Mouse (Mus musculus): Measurements from ENCODE around the gene Eef1e1. TPM values are rescaled to one million over a fixed set of nuclear protein-coding genes. Genes with fewer than 3 reads are reported as not detected.
"Not testable (repeated sequence)": the region's sequence is repeated elsewhere in the genome, so short reads cannot be mapped to it uniquely, and the experiment has no call there.

Eef1e1 gene
- total RNA-seq, 2 experiments from 2014 or later, result 28.7 to 32.4 TPM

DNA sequence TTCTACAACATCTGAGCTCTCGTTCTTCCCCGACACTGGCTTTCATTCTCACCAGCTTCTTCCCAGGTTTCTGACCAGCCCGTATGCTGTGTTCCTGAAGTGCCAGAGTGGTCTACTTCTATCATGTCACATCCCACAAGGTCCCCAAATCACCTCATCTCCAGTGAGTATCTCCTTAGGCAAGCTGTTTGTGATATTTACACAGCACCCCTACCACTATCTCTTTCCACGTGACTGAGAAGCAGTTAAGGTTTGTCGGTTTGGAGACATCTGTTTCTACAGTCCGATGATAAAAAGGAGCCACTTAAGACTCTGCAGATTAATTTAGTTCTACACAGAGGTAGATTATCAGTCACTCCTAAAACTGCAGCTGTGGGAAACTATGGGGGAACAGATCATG is 26.3 kb downstream of the Eef1e1 start:
- intact Hi-C loops (cut with DNase I), result no loop called here
- no peak for DNase-seq (ENCODE audit: low spot score in 2 of 2)

- intact Hi-C loops (cut with DNase I), result loop anchor here (10.0 kb wide), 1 partner anchor 281 kb away; the partner anchor contains the start of gene Bmp6
- no peak for DNase-seq (ENCODE audit: low spot score in 2 of 2)
Observed at GRCm38 (mm10) chr13:38626229-38626525, 32.7 kb downstream of the Eef1e1 start.

GRCm38 (mm10) chr13:38625492-38626228 is 33.2 kb downstream of the Eef1e1 start:
- intact Hi-C loops (cut with DNase I), result loop anchor here (10.0 kb wide), 1 partner anchor 281 kb away; the partner anchor contains the start of gene Bmp6
- peak in 1 of 2 experiments; percentile 18 for DNase-seq (ENCODE audit: low spot score in 2 of 2)

DNA sequence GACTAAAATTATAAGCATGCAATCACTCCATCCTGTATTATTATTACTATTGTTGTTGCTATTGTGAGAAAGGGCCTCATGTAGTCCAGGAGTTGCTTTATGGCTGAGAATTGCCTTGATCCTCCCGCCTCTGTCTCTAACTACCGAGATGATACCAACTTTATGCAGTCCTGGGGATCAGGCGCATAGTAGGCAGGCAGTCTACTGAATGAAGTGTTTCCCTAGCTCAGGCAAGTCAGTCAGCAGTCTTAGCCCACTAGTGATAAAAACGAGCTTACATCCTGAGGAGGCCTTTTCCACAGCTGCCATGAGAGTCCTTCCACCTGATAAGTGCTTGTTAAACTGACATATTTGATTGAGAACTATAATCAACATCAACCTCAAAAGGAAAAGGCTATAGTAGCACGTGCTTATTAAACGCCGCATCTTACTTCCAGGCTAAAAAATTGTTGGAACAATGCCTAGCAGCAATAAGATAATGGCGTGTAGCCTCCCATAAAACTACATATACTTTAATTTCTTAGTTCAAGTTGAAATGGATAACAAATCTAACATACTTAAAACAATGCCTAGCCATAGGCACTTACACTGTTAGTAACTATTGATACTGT is 34.5 kb downstream of the Eef1e1 start:
- DNase-seq (ENCODE audit: low spot score in 2 of 2), result no peak
- intact Hi-C loops (cut with DNase I), result loop anchor here (10.0 kb wide), 1 partner anchor 280 kb away; the partner anchor contains the start of gene Bmp6

GRCm38 (mm10) chr13:38623296-38623695 is 35.6 kb downstream of the Eef1e1 start:
- DNase-seq (ENCODE audit: low spot score in 2 of 2), result no peak
- intact Hi-C loops (cut with DNase I), result loop anchor here (10.0 kb wide), 1 partner anchor 278 kb away; the partner anchor contains the start of gene Bmp6

DNA sequence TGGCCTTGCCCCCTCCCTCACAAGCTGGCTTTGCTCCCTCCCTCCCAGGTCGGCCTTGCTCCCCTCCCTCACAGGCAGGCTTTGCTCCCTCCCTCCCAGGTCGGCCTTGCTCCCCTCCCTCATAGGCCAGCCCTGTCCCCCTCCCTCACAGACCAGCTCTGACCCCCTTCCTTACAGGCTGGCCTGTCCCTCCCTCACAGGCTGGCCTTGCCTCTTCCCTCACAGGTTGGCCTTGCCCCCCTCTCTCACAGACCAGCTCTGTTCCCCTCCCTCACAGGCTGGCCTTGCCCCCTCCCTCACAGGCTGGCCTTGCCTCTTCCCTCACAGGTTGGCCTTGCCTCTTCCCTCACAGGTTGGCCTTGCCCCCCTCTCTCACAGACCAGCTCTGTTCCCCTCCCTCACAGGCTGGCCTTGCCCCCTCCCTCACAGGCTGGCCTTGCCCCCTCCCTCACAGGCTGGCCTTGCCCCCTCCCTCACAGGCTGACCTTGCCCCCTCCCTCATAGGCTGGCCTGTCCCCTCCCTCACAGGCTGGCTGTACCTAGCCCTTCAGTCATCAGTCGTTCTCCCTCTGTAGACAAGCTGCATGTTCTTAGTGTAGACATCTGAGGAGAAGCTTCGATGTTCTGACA is 40.7 kb downstream of the Eef1e1 start:
- DNase-seq (ENCODE audit: low spot score in 2 of 2); intact Hi-C loops (cut with DNase I): not testable (repeated sequence)

DNA sequence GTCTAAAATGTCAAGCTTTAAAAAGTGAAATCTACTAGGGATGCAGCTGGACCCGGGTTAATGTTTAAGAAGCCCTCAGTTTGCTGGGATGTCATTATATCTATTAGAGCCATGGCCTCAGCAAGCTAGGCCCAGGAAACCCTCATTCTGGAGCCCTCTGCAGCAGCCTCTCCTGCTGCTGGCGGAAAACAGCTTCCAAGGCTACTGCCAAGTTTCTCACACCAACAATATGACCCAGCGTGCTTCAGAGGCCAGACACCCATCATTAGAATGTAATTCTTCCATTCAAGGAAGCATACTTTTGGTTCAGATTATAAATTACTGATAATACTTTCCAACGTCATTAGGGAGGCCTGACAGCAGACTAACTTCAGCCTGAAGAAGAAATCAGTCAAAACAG is 42.0 kb downstream of the Eef1e1 start:
- no peak for DNase-seq (ENCODE audit: low spot score in 2 of 2)
- intact Hi-C loops (cut with DNase I), result no loop called here

GRCm38 (mm10) chr13:38615656-38616055 is 43.2 kb downstream of the Eef1e1 start:
- intact Hi-C loops (cut with DNase I), result no loop called here

GRCm38 (mm10) chr13:38614298-38614697 is 44.6 kb downstream of the Eef1e1 start:
- intact Hi-C loops (cut with DNase I), result no loop called here

More at GRCm38 (mm10) chr13:38615656-38616055, 43.2 kb downstream of the Eef1e1 start:
- no peak for DNase-seq (ENCODE audit: low spot score in 2 of 2)

DNA sequence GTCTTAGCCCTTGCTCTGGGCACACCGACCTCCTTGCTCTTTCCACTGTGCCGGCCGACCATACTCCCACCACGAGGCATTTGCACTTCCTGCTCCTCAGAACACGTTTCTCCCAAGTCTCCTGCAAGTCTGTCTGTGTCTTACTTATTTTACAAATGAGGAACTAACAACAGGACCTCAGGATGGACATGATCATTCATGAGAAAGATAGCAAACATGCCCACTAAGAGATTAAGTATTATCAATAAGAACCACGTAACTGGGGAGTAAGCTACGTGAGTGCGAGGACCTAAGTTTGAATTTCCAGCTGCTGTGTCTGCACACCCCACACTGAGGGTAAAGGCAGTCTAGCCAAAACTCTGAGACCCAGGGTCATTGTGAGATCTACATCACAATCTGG is 45.3 kb downstream of the Eef1e1 start:
- intact Hi-C loops (cut with DNase I), result no loop called here

More at GRCm38 (mm10) chr13:38614298-38614697, 44.6 kb downstream of the Eef1e1 start:
- no peak for DNase-seq (ENCODE audit: low spot score in 2 of 2)

DNA sequence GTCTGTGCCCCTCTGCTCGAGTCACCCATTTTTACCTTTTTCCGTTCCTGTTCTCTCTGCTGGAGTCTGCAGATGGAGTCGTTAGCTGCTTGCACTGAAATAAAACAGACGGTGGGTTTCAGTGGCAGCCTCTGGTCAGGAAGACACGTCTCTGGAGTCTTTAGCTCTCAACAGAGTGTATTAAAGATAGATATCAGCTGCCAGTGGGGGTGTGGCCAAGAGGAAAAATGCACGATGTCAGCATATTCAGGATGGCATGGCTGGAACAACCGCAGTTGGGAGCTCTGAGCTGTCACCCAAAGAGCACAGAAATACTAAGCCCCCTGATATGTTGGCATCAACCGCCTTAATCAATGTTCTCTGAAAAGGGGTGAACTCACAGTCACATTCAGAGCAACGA is 46.2 kb downstream of the Eef1e1 start:
- no peak for DNase-seq (ENCODE audit: low spot score in 2 of 2)
- intact Hi-C loops (cut with DNase I), result no loop called here

More for the DNA sequence above, 45.3 kb downstream of the Eef1e1 start:
- no peak for DNase-seq (ENCODE audit: low spot score in 2 of 2)

DNA sequence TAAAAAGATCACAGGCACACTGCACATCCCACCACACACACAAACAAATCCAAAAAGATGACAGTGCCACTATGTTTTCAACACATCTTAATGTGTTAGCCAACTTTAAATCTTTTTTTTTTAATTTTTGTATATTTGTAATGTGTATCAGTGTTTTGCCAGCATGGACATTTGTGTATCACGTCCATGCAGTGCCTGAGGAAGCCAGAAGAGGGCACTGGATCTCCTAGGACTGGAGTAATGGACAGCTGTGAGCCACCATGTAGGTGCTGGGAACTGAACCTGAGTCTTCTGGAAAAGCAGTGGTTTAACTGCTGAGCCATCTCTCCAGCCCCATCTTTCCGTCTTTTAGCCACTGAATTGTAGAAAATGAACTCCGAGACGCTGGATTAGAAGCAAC is 46.7 kb downstream of the Eef1e1 start:
- no peak for DNase-seq (ENCODE audit: low spot score in 2 of 2)
- intact Hi-C loops (cut with DNase I), result no loop called here

- intact Hi-C loops (cut with DNase I), result no loop called here
- no peak for DNase-seq (ENCODE audit: low spot score in 2 of 2)
Observed at GRCm38 (mm10) chr13:38610336-38610735, 48.5 kb downstream of the Eef1e1 start.

DNA sequence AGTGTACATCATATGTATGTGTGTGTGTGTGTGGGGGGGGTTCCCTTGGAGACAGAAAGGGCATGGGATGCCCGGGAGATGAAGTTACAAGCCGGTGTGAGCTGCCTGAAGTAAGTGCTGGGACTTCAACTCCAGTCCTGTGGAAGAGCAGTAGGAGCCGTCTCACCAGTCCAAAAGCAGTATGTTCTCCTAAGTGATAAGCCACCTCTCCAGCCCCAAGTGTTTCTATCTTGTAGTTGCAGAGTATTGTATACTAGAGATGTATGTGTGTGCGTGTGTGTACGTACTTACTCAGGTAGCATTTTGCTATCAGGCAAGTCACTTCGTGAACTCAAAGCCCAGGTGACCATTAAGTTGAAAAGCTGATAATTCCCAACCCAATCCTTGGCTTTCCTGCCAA is 51.7 kb downstream of the Eef1e1 start:
- intact Hi-C loops (cut with DNase I), result no loop called here
- DNase-seq (ENCODE audit: low spot score in 2 of 2), result no peak

GRCm38 (mm10) chr13:38605353-38605752 is 53.5 kb downstream of the Eef1e1 start:
- no peak for DNase-seq (ENCODE audit: low spot score in 2 of 2)
- intact Hi-C loops (cut with DNase I), result no loop called here

- intact Hi-C loops (cut with DNase I), result no loop called here
- DNase-seq (ENCODE audit: low spot score in 2 of 2), result peak; percentile 51 to 85
Observed at GRCm38 (mm10) chr13:38602966-38603365, 55.9 kb downstream of the Eef1e1 start.

DNA sequence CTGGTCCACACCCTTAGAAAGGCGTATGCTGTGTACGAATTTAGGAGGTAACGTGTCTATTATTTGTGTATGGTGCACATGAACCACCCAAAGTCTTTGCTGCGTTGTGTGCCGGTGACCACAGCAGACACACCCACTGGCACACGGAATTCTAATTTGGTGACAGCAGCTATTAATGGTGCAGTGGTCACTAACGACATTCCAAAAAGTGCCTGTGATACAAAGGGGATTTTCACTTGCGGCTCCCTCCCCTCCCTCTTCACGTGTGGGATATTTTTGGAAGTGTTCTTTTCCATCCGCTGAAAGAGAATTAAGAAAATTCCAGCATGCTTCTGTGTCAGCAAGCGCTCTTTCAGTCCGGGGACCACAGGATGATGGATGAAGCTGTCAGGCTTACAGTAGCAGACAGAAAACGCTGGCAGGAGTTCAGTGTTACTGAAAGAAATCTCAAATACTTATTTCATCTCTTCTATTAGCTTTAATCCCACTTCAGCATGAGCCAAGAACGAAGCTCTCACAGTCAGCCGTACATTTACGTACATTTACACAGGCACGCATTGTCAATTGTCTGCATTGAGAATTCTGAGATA is 56.5 kb downstream of the Eef1e1 start:
- intact Hi-C loops (cut with DNase I), result no loop called here
- no peak for DNase-seq (ENCODE audit: low spot score in 2 of 2)

GRCm38 (mm10) chr13:38600811-38601210 is 58.0 kb downstream of the Eef1e1 start:
- intact Hi-C loops (cut with DNase I), result no loop called here
- DNase-seq (ENCODE audit: low spot score in 2 of 2), result no peak

GRCm38 (mm10) chr13:38597076-38597475 is 61.8 kb downstream of the Eef1e1 start:
- intact Hi-C loops (cut with DNase I), result loop anchor here (5.0 to 10.0 kb wide), 3 partner anchors 255 to 530 kb away; no protein-coding TSS in a partner anchor
- DNase-seq (ENCODE audit: low spot score in 2 of 2), result peak in 1 of 2 experiments; percentile 20

GRCm38 (mm10) chr13:38596461-38596860 is 62.4 kb downstream of the Eef1e1 start:
- no peak for DNase-seq (ENCODE audit: low spot score in 2 of 2)
- intact Hi-C loops (cut with DNase I), result loop anchor here (5.0 to 10.0 kb wide), 3 partner anchors 254 to 529 kb away; no protein-coding TSS in a partner anchor

Measured in left cerebral cortex, postnatal 25 days (tissue).